Mouse (Mus musculus) lung, adult 2 months (tissue): ENCODE results near the gene Ltbr.

Experiments
- CTCF ChIP-seq: fragments of 200-500 bp; IDR thresholded peaks from 2 replicates; pipeline ENCODE4 v1.5.1; 2011; ENCODE audit warnings: mild to moderate bottlenecking, low read length, control low read depth; ENCODE audit not compliant: insufficient read depth
- POLR2A ChIP-seq: fragments of 200-500 bp; IDR thresholded peaks from 2 replicates; pipeline ENCODE4 v1.6.1; 2011; ENCODE audit warnings: low read depth, mild to moderate bottlenecking, control low read depth, low read length, borderline replicate concordance; ENCODE audit errors: extremely low read depth

- TF ChIP-seq CTCF (no peak), POLR2A (no peak)
Observed at GRCm38 (mm10) chr6:125272228-125272785, 41.4 kb downstream of the Ltbr start.
